Mouse (Mus musculus): Measurements from ENCODE around the gene Spag7.

DNA sequence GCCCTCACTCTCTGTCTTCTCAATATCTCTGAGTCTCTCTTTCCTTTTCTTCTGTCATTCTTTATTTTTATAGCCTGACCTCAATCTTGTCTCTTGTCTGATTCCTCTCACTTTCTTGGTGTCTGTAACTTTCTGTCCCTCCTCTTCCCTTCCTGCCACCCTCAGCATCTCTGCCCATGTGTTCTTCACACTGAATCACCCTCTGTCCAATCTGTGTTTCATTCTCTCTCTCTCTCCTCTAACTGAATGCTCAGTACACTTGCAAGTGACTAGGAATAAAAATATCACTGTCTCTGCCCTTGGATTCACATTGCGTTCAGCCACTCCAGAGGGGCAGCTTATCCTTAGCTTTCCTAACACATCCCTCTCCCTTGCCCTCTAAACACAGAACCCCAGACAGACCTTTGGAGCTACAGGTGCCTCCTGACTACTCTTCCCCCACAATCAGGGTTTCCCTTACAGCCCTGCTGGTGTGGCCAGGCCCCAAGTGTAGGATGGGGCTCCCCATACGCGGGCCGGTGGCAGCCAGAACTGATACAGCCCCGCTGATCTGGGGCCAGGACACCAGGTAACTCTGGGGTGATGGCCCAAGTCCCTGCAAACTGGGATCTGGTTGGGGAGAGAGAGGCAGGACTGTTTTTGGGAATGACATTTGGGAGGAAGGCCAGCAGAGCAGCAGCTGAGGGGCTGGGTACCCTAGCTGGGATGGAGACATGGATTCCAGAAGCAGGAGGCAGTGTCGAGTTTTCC lies 32.9 kb upstream of the Spag7 start:
- TF ChIP-seq USF1 (IDR thresholded peaks at IDR 0.05; ENCODE audit: low read depth) = no peak
- no peak for TF ChIP-seq POLR2AphosphoS2 (IDR thresholded peaks at IDR 0.05; ENCODE audit: insufficient read length, low read depth)
- no peak for TF ChIP-seq POLR2A (IDR thresholded peaks at IDR 0.05; ENCODE audit: insufficient read length, low read depth)
- no peak for TF ChIP-seq MAX (IDR thresholded peaks at IDR 0.05; ENCODE audit: low read depth)
- no peak for TF ChIP-seq E2F4 (IDR thresholded peaks at IDR 0.05; ENCODE audit: insufficient read depth)
- no peak for TF ChIP-seq MYOD1 (IDR thresholded peaks at IDR 0.05; ENCODE audit: control insufficient read depth in 1 of 3, insufficient read length in 2 of 3, low read depth in 2 of 3)
- no peak for TF ChIP-seq MYOG (IDR thresholded peaks at IDR 0.05; ENCODE audit: control insufficient read depth in 1 of 3, insufficient read depth in 1 of 3, insufficient read length in 2 of 3, low read depth in 2 of 3)
- no peak for TF ChIP-seq CEBPB (IDR thresholded peaks at IDR 0.05; ENCODE audit: insufficient read depth, poor library complexity, severe bottlenecking)
- TF ChIP-seq TCF12 (IDR thresholded peaks at IDR 0.05; ENCODE audit: insufficient read depth, poor library complexity, severe bottlenecking) = no peak

Data from myocyte (in vitro differentiated cells).